Mouse (Mus musculus) fibroblast of lung, adult 2 months (primary cell): ENCODE measurements at regions not wholly inside any gene's neighbourhood (a gene's known extent, or its start where the extent isn't known, plus 50 kb on each side); places are given as distances from the start of the nearest gene placed in this dataset.

Experiments used
- DNase-seq: peaks from one replicate; pipeline ENCODE4 v3.0.0-alpha.2; 2011; ENCODE audit warnings: low read depth

- no peak for DNase-seq
These were observed 168.7 kb upstream of the Pdcd1 start for GRCm38 (mm10) chr1:94221006-94221405.

GRCm38 (mm10) chr1:94217407-94217806 lies 165.1 kb upstream of the Pdcd1 start:
- no peak for DNase-seq

- no peak for DNase-seq
These were observed 156.6 kb upstream of the Pdcd1 start for GRCm38 (mm10) chr1:94208929-94209328.

GRCm38 (mm10) chr1:94207859-94208258 lies 155.5 kb upstream of the Pdcd1 start:
- DNase-seq, result no peak

GRCm38 (mm10) chr1:94203281-94203680 lies 150.9 kb upstream of the Pdcd1 start:
- no peak for DNase-seq

- no peak for DNase-seq
These were observed 131.5 kb upstream of the Pdcd1 start for GRCm38 (mm10) chr1:94183876-94184275.

GRCm38 (mm10) chr1:94149958-94150357 lies 97.6 kb upstream of the Pdcd1 start:
- DNase-seq, result peak; percentile 22

- DNase-seq, result no peak
These were observed 94.7 kb upstream of the Pdcd1 start for GRCm38 (mm10) chr1:94147015-94147414.

GRCm38 (mm10) chr1:94140518-94140917 lies 88.2 kb upstream of the Pdcd1 start:
- DNase-seq, result no peak

- DNase-seq, result no peak
These were observed 87.2 kb upstream of the Pdcd1 start for GRCm38 (mm10) chr1:94139445-94140062.

GRCm38 (mm10) chr1:94136731-94137130 lies 84.4 kb upstream of the Pdcd1 start:
- no peak for DNase-seq
